ENCODE assay signal across 19 mouse cellular contexts in genomic region chr8:70396184-70396583, GRCm38 (mm10). TPM values are rescaled to one million over a fixed set of nuclear protein-coding genes. Genes with fewer than 3 reads are reported as not detected.
DNase-seq lines count a peak whose midpoint lies in the region; ATAC-seq and TF ChIP-seq lines count a peak whose summit lies in the region.
"Had no signal": no experiment of that assay in that cellular context is flagged by ENCODE, and none has a peak within 500 bp of the region (broad histone marks: within the 10 kb centered on the region; RNA-seq: fewer than 3 reads in every experiment).

No protein-coding gene starts in this region.

- H3K9me3 ChIP-seq in forebrain, embryonic 13.5 days (replicated peaks), result no peaks in the 10 kb centered on the region
- H3K9me3 ChIP-seq in forebrain, embryonic 15.5 days, result no peaks in the 10 kb centered on the region
- H3K9me3 ChIP-seq in intestine, embryonic 16.5 days (ENCODE audit: control insufficient read depth, low read length), result no peaks in the 10 kb centered on the region
- H3K9me3 ChIP-seq in intestine, embryonic 15.5 days, result no peaks in the 10 kb centered on the region
- H3K9me3 ChIP-seq in intestine, postnatal 0 days (ENCODE audit: control insufficient read depth), result no peaks in the 10 kb centered on the region
- H3K9me3 ChIP-seq in midbrain, embryonic 13.5 days, result no peaks in the 10 kb centered on the region
- H3K9me3 ChIP-seq: forebrain, embryonic 10.5 days; midbrain, embryonic 10.5 days; stomach, embryonic 15.5 days had no signal

- peak; percentile 54 for DNase-seq in cerebellum, adult 11-12 months
- no peak for DNase-seq in cerebellum, adult 11 months
- DNase-seq: adrenal gland, adult 8-10 months; kidney, adult 2 months; lung, postnatal 10 days; thymus, adult 18-20 months had no signal

- peak overlapping the region; percentile 43; the same call in 1 of the 2 replicates for H3K9ac ChIP-seq in forebrain, embryonic 13.5 days
- H3K9ac ChIP-seq in forebrain, embryonic 15.5 days (replicated peaks), result no peak overlapping the region
- H3K9ac ChIP-seq in intestine, embryonic 16.5 days (ENCODE audit: low read depth, low read length), result no peak overlapping the region
- H3K9ac ChIP-seq in intestine, embryonic 15.5 days, result no peak overlapping the region
- H3K9ac ChIP-seq in intestine, postnatal 0 days (ENCODE audit: low read depth, low read length), result no peak overlapping the region
- no peak overlapping the region for H3K9ac ChIP-seq in midbrain, embryonic 13.5 days (replicated peaks)
- H3K9ac ChIP-seq: stomach, embryonic 15.5 days had no signal

- H3K27ac ChIP-seq in forebrain, embryonic 13.5 days, result no peak overlapping the region
- no peak overlapping the region for H3K27ac ChIP-seq in forebrain, embryonic 15.5 days (replicated peaks)
- H3K27ac ChIP-seq in intestine, embryonic 16.5 days (ENCODE audit: low read length), result peak overlapping the region; percentile 1; the same call in 1 of the 2 replicates
- no peak overlapping the region for H3K27ac ChIP-seq in intestine, embryonic 15.5 days
- peak overlapping the region; percentile 35; the same call in 1 of the 2 replicates for H3K27ac ChIP-seq in intestine, postnatal 0 days (ENCODE audit: low read depth, low read length)
- no peak overlapping the region for H3K27ac ChIP-seq in midbrain, embryonic 13.5 days
- H3K27ac ChIP-seq: forebrain, embryonic 10.5 days; kidney, postnatal 0 days; midbrain, embryonic 10.5 days; stomach, embryonic 15.5 days had no signal

- H3K4me1 ChIP-seq in forebrain, embryonic 13.5 days, result no peaks in the 10 kb centered on the region
- no peaks in the 10 kb centered on the region for H3K4me1 ChIP-seq in forebrain, embryonic 15.5 days
- no peaks in the 10 kb centered on the region for H3K4me1 ChIP-seq in intestine, embryonic 16.5 days (ENCODE audit: control insufficient read depth, insufficient read depth, low read length)
- H3K4me1 ChIP-seq in intestine, embryonic 15.5 days (replicated peaks), result no peaks in the 10 kb centered on the region
- 0 out of 2 replicates have a peak, but pooled peaks cover 4% of the 10 kb centered on the region for H3K4me1 ChIP-seq in intestine, postnatal 0 days (replicated peaks; ENCODE audit: control insufficient read depth, insufficient read depth, low read length)
- H3K4me1 ChIP-seq in midbrain, embryonic 13.5 days (replicated peaks), result no peaks in the 10 kb centered on the region
- H3K4me1 ChIP-seq: midbrain, embryonic 10.5 days; stomach, embryonic 15.5 days had no signal

- no peak for ATAC-seq in forebrain, embryonic 13.5 days
- no peak for ATAC-seq in forebrain, embryonic 15.5 days (replicated peaks)
- peak; percentile 22; the same call in 1 of the 2 replicates for ATAC-seq in intestine, embryonic 16.5 days
- ATAC-seq in intestine, embryonic 15.5 days, result no peak
- ATAC-seq in intestine, postnatal 0 days, result peak; percentile 52
- ATAC-seq in midbrain, embryonic 13.5 days, result no peak
- ATAC-seq: activated CD4-positive, CD25-positive, alpha-beta regulatory T cell, adult 4 months had no signal

- H3K27me3 ChIP-seq in forebrain, embryonic 13.5 days, result no peaks in the 10 kb centered on the region
- H3K27me3 ChIP-seq in forebrain, embryonic 15.5 days, result no peaks in the 10 kb centered on the region
- H3K27me3 ChIP-seq in intestine, embryonic 16.5 days (replicated peaks; ENCODE audit: control insufficient read depth, insufficient read depth, low read length), result no peaks in the 10 kb centered on the region
- H3K27me3 ChIP-seq in intestine, embryonic 15.5 days (replicated peaks), result no peaks in the 10 kb centered on the region
- no peaks in the 10 kb centered on the region for H3K27me3 ChIP-seq in intestine, postnatal 0 days (replicated peaks; ENCODE audit: control insufficient read depth, insufficient read depth, low read length)
- H3K27me3 ChIP-seq in midbrain, embryonic 13.5 days, result no peaks in the 10 kb centered on the region
- H3K27me3 ChIP-seq: stomach, embryonic 15.5 days had no signal

- H3K4me2 ChIP-seq in forebrain, embryonic 13.5 days, result no peak overlapping the region
- no peak overlapping the region for H3K4me2 ChIP-seq in forebrain, embryonic 15.5 days (replicated peaks)
- H3K4me2 ChIP-seq in intestine, embryonic 16.5 days (ENCODE audit: low read depth, low read length), result no peak overlapping the region
- no peak overlapping the region for H3K4me2 ChIP-seq in intestine, embryonic 15.5 days (replicated peaks)
- H3K4me2 ChIP-seq in intestine, postnatal 0 days (replicated peaks; ENCODE audit: low read depth), result no peak overlapping the region
- H3K4me2 ChIP-seq in midbrain, embryonic 13.5 days (replicated peaks), result no peak overlapping the region
- H3K4me2 ChIP-seq: heart, embryonic 11.5 days; stomach, embryonic 15.5 days had no signal

- no peak for TF ChIP-seq CTCF in intestine, postnatal 0 days (IDR thresholded peaks at IDR 0.05; ENCODE audit: low read depth)

- 77% methylated on average over 5 of the region's 5 CpGs for WGBS in forebrain, embryonic 13.5 days
- 84% methylated on average over 5 of the region's 5 CpGs for WGBS in forebrain, embryonic 15.5 days
- 76% methylated on average over 5 of the region's 5 CpGs for WGBS in intestine, embryonic 16.5 days
- WGBS in intestine, embryonic 15.5 days, result 84% methylated on average over 5 of the region's 5 CpGs
- WGBS in intestine, postnatal 0 days, result 56% methylated on average over 5 of the region's 5 CpGs
- 83% methylated on average over 5 of the region's 5 CpGs for WGBS in midbrain, embryonic 13.5 days

- peaks cover 30% of the 10 kb centered on the region for H3K36me3 ChIP-seq in forebrain, embryonic 13.5 days (ENCODE audit: poor library complexity, severe bottlenecking)
- H3K36me3 ChIP-seq in forebrain, embryonic 15.5 days, result peaks cover 7% of the 10 kb centered on the region; the same call in 1 of the 2 replicates
- H3K36me3 ChIP-seq in intestine, embryonic 16.5 days (ENCODE audit: control insufficient read depth, insufficient read depth, low read length), result peaks cover 7% of the 10 kb centered on the region; the same call in 1 of the 2 replicates
- H3K36me3 ChIP-seq in intestine, embryonic 15.5 days, result peaks cover 5% of the 10 kb centered on the region; the same call in 1 of the 2 replicates
- H3K36me3 ChIP-seq in intestine, postnatal 0 days (ENCODE audit: control insufficient read depth, insufficient read depth), result peaks cover 14% of the 10 kb centered on the region
- H3K36me3 ChIP-seq in midbrain, embryonic 13.5 days, result peaks cover 42% of the 10 kb centered on the region
- H3K36me3 ChIP-seq: stomach, embryonic 15.5 days had no signal

- H3K4me3 ChIP-seq in forebrain, embryonic 13.5 days, result no peak overlapping the region
- H3K4me3 ChIP-seq in forebrain, embryonic 15.5 days, result no peak overlapping the region
- no peak overlapping the region for H3K4me3 ChIP-seq in intestine, embryonic 16.5 days (ENCODE audit: low read length)
- no peak overlapping the region for H3K4me3 ChIP-seq in intestine, embryonic 15.5 days (replicated peaks)
- no peak overlapping the region for H3K4me3 ChIP-seq in intestine, postnatal 0 days (ENCODE audit: low read depth, low read length)
- no peak overlapping the region for H3K4me3 ChIP-seq in midbrain, embryonic 13.5 days (replicated peaks)
- H3K4me3 ChIP-seq: forebrain, embryonic 10.5 days; midbrain, embryonic 10.5 days; stomach, embryonic 15.5 days had no signal

RNA-seq across cellular contexts. Expression of gene Comp, which starts 22.8 kb away (rescaled TPM):
- 0.18 and 0.35 TPM in 2 replicates for polyA plus RNA-seq in forebrain, embryonic 13.5 days (2015; fragmentation: Nextera tagmentation; extraction: Ambion mirVana)
- 0.14 TPM in 1 of 2 replicates, not detected in the other for polyA plus RNA-seq in forebrain, embryonic 15.5 days (2015; fragmentation: Nextera tagmentation; extraction: Ambion mirVana)
- 0.39 and 0.51 TPM in 2 replicates for polyA plus RNA-seq in intestine, embryonic 16.5 days (2015; fragmentation: Nextera tagmentation; extraction: Ambion mirVana)
- 0.39 and 0.82 TPM in 2 replicates for polyA plus RNA-seq in intestine, embryonic 15.5 days (2015; fragmentation: Nextera tagmentation; extraction: Ambion mirVana)
- polyA plus RNA-seq in intestine, postnatal 0 days (2015; fragmentation: Nextera tagmentation; extraction: Ambion mirVana), result 0.25 and 0.41 TPM in 2 replicates
- polyA plus RNA-seq in midbrain, embryonic 13.5 days (2015; fragmentation: Nextera tagmentation; extraction: Ambion mirVana), result 0.21 and 0.42 TPM in 2 replicates
- polyA plus RNA-seq: liver, adult 2 months had no signal

RNA-seq across cellular contexts. Expression of gene Upf1, which starts 43.1 kb away (rescaled TPM):
- polyA plus RNA-seq in forebrain, embryonic 13.5 days (2015; fragmentation: Nextera tagmentation; extraction: Ambion mirVana), result 14.2 and 16.3 TPM in 2 replicates
- polyA plus RNA-seq in forebrain, embryonic 15.5 days (2015; fragmentation: Nextera tagmentation; extraction: Ambion mirVana), result 17.5 and 17.8 TPM in 2 replicates
- polyA plus RNA-seq in intestine, embryonic 16.5 days (2015; fragmentation: Nextera tagmentation; extraction: Ambion mirVana), result 6.8 and 7.4 TPM in 2 replicates
- polyA plus RNA-seq in intestine, embryonic 15.5 days (2015; fragmentation: Nextera tagmentation; extraction: Ambion mirVana), result 14.6 and 15.7 TPM in 2 replicates
- polyA plus RNA-seq in intestine, postnatal 0 days (2015; fragmentation: Nextera tagmentation; extraction: Ambion mirVana), result 9.7 and 10.1 TPM in 2 replicates
- polyA plus RNA-seq in midbrain, embryonic 13.5 days (2015; fragmentation: Nextera tagmentation; extraction: Ambion mirVana), result 15.5 and 18.1 TPM in 2 replicates

RNA-seq across cellular contexts. Expression of gene Crtc1, which starts 43.2 kb away (rescaled TPM):
- polyA plus RNA-seq in forebrain, embryonic 13.5 days (2015; fragmentation: Nextera tagmentation; extraction: Ambion mirVana), result 23.4 and 28.2 TPM in 2 replicates
- 41.0 and 42.2 TPM in 2 replicates for polyA plus RNA-seq in forebrain, embryonic 15.5 days (2015; fragmentation: Nextera tagmentation; extraction: Ambion mirVana)
- polyA plus RNA-seq in intestine, embryonic 16.5 days (2015; fragmentation: Nextera tagmentation; extraction: Ambion mirVana), result 12.9 and 16.4 TPM in 2 replicates
- polyA plus RNA-seq in intestine, embryonic 15.5 days (2015; fragmentation: Nextera tagmentation; extraction: Ambion mirVana), result 14.8 and 15.0 TPM in 2 replicates
- 8.1 and 9.2 TPM in 2 replicates for polyA plus RNA-seq in intestine, postnatal 0 days (2015; fragmentation: Nextera tagmentation; extraction: Ambion mirVana)
- polyA plus RNA-seq in midbrain, embryonic 13.5 days (2015; fragmentation: Nextera tagmentation; extraction: Ambion mirVana), result 33.9 and 36.1 TPM in 2 replicates

Comparison
In these comparisons a context has a peak if more than half of its experiments do, and no peak if none do; other contexts are left out.
1. ATAC-seq: peak in intestine, embryonic 16.5 days (single experiment) and intestine, postnatal 0 days (single experiment); none in forebrain, embryonic 13.5 days (single experiment), forebrain, embryonic 15.5 days (single experiment), intestine, embryonic 15.5 days (single experiment) and midbrain, embryonic 13.5 days (single experiment).
2. H3K27ac ChIP-seq: peak in intestine, embryonic 16.5 days (single experiment) and intestine, postnatal 0 days (single experiment); none in forebrain, embryonic 13.5 days (single experiment), forebrain, embryonic 15.5 days (single experiment), intestine, embryonic 15.5 days (single experiment) and midbrain, embryonic 13.5 days (single experiment).